Mouse (Mus musculus) embryonic facial prominence, embryonic 15.5 days (tissue): ENCODE data around the gene Pla2g4e. TPM values are rescaled to one million over a fixed set of nuclear protein-coding genes. Genes with fewer than 3 reads are reported as not detected.

Experiments used
- ATAC-seq: fragments of 200-750 bp; cut with Nextera tagmentation; 2 replicates; pipeline ENCODE4 v1.8.0; 2017; ENCODE audit warnings: low read depth, moderate TSS enrichment; ENCODE audit not compliant: insufficient number of reproducible peaks, low FRiP score, low TSS enrichment
- H3K27ac ChIP-seq: fragments of 300-500 bp; sonication (generic); replicated peaks from 2 replicates; pipeline ENCODE4 v1.5.1; 2015; ENCODE audit warnings: mild to moderate bottlenecking, inconsistent platforms
- H3K27me3 ChIP-seq: fragments of 300-500 bp; sonication (generic); 2 replicates; pipeline ENCODE4 v1.6.1; 2015; ENCODE audit warnings: inconsistent platforms
- H3K36me3 ChIP-seq: fragments of 300-500 bp; sonication (generic); 2 replicates; pipeline ENCODE4 v1.6.1; 2015; ENCODE audit warnings: mild to moderate bottlenecking, inconsistent platforms
- H3K4me1 ChIP-seq: fragments of 300-500 bp; sonication (generic); 2 replicates; pipeline ENCODE4 v1.6.1; 2015; ENCODE audit warnings: inconsistent platforms
- H3K4me2 ChIP-seq: fragments of 300-500 bp; sonication (generic); replicated peaks from 2 replicates; pipeline ENCODE4 v1.6.1; 2015; ENCODE audit warnings: mild to moderate bottlenecking, inconsistent platforms
- H3K4me3 ChIP-seq: fragments of 300-500 bp; sonication (generic); replicated peaks from 2 replicates; pipeline ENCODE4 v1.5.1; 2015; ENCODE audit warnings: mild to moderate bottlenecking, inconsistent platforms
- H3K9ac ChIP-seq: fragments of 300-500 bp; sonication (generic); 2 replicates; pipeline ENCODE4 v1.6.1; 2015; ENCODE audit warnings: inconsistent platforms
- H3K9me3 ChIP-seq: fragments of 300-500 bp; sonication (generic); replicated peaks from 2 replicates; pipeline ENCODE4 v1.6.1; 2016; ENCODE audit warnings: inconsistent platforms
- WGBS: fragments of 180-500 bp; shearing (Covaris S2); methylation state at CpG from one replicate; pipeline ENCODE4 v1.1.7; 2015; 5-methylcytosine and 5-hydroxymethylcytosine counted together
- polyA plus RNA-seq: library from polyadenylated mRNA; unstranded; fragments of >200 nt; fragmentation: Nextera tagmentation; extraction: Ambion mirVana; gene quantifications from 2 replicates; pipeline ENCODE4 v1.2.1, GENCODE M21; 2015

Pla2g4e gene
- polyA plus RNA-seq, 1 experiment from 2014 or later, result 3.4 TPM

GRCm38 (mm10) chr2:120185527-120186276, 59.4 kb downstream of the Pla2g4e start:
- no peak overlapping the region for H3K9ac ChIP-seq
- 72% methylated on average over 6 of the region's 6 CpGs for WGBS
- no peaks in the 10 kb centered on the region for H3K27me3 ChIP-seq
- H3K4me2 ChIP-seq, result no peak overlapping the region
- H3K36me3 ChIP-seq, result no peaks in the 10 kb centered on the region
- no peak overlapping the region for H3K27ac ChIP-seq
- H3K4me1 ChIP-seq, result no peaks in the 10 kb centered on the region
- no peaks in the 10 kb centered on the region for H3K9me3 ChIP-seq
- ATAC-seq, result no peak
- no peak overlapping the region for H3K4me3 ChIP-seq

- no peak overlapping the region for H3K4me2 ChIP-seq
- no peak overlapping the region for H3K4me3 ChIP-seq
- no peak overlapping the region for H3K9ac ChIP-seq
- no peaks in the 10 kb centered on the region for H3K9me3 ChIP-seq
- H3K27ac ChIP-seq, result no peak overlapping the region
- no peaks in the 10 kb centered on the region for H3K27me3 ChIP-seq
- no peaks in the 10 kb centered on the region for H3K4me1 ChIP-seq
- no peak for ATAC-seq
- no peaks in the 10 kb centered on the region for H3K36me3 ChIP-seq
Measured at GRCm38 (mm10) chr2:120178936-120179335, 66.2 kb downstream of the Pla2g4e start.

GRCm38 (mm10) chr2:120173718-120174117, 71.4 kb downstream of the Pla2g4e start:
- no peaks in the 10 kb centered on the region for H3K9me3 ChIP-seq
- ATAC-seq, result no peak
- no peak overlapping the region for H3K4me3 ChIP-seq
- no peaks in the 10 kb centered on the region for H3K4me1 ChIP-seq
- no peak overlapping the region for H3K27ac ChIP-seq
- no peaks in the 10 kb centered on the region for H3K27me3 ChIP-seq
- 25% methylated on average over 10 of the region's 10 CpGs for WGBS
- H3K9ac ChIP-seq, result no peak overlapping the region
- H3K36me3 ChIP-seq, result no peaks in the 10 kb centered on the region
- H3K4me2 ChIP-seq, result 0 out of 2 replicates have a peak overlapping the region, but pooled peaks have one; percentile 8

GRCm38 (mm10) chr2:120171362-120171761, 73.8 kb downstream of the Pla2g4e start:
- no peaks in the 10 kb centered on the region for H3K4me1 ChIP-seq
- H3K27me3 ChIP-seq, result no peaks in the 10 kb centered on the region
- no peak for ATAC-seq
- H3K9me3 ChIP-seq, result no peaks in the 10 kb centered on the region
- no peak overlapping the region for H3K4me2 ChIP-seq
- no peak overlapping the region for H3K4me3 ChIP-seq
- no peaks in the 10 kb centered on the region for H3K36me3 ChIP-seq
- no peak overlapping the region for H3K9ac ChIP-seq
- 90% methylated on average over 7 of the region's 7 CpGs for WGBS
- no peak overlapping the region for H3K27ac ChIP-seq

GRCm38 (mm10) chr2:120170726-120171125, 74.4 kb downstream of the Pla2g4e start:
- no peaks in the 10 kb centered on the region for H3K9me3 ChIP-seq
- no peak for ATAC-seq
- H3K27me3 ChIP-seq, result no peaks in the 10 kb centered on the region
- H3K4me3 ChIP-seq, result no peak overlapping the region
- no peaks in the 10 kb centered on the region for H3K36me3 ChIP-seq
- WGBS, result 48% methylated on average over 1 of the region's 1 CpGs
- H3K9ac ChIP-seq, result no peak overlapping the region
- no peak overlapping the region for H3K27ac ChIP-seq
- H3K4me1 ChIP-seq, result no peaks in the 10 kb centered on the region
- no peak overlapping the region for H3K4me2 ChIP-seq

- H3K9ac ChIP-seq, result no peak overlapping the region
- no peaks in the 10 kb centered on the region for H3K27me3 ChIP-seq
- 90% methylated on average over 3 of the region's 3 CpGs for WGBS
- H3K4me3 ChIP-seq, result no peak overlapping the region
- H3K4me1 ChIP-seq, result no peaks in the 10 kb centered on the region
- H3K4me2 ChIP-seq, result no peak overlapping the region
- no peaks in the 10 kb centered on the region for H3K36me3 ChIP-seq
- ATAC-seq, result no peak
- no peak overlapping the region for H3K27ac ChIP-seq
- no peaks in the 10 kb centered on the region for H3K9me3 ChIP-seq
Measured at GRCm38 (mm10) chr2:120169382-120169781, 75.8 kb downstream of the Pla2g4e start.

- no peak overlapping the region for H3K27ac ChIP-seq
- H3K4me2 ChIP-seq, result no peak overlapping the region
- H3K4me3 ChIP-seq, result no peak overlapping the region
- WGBS, result 86% methylated on average over 8 of the region's 8 CpGs
- no peak overlapping the region for H3K9ac ChIP-seq
- H3K4me1 ChIP-seq, result no peaks in the 10 kb centered on the region
- no peaks in the 10 kb centered on the region for H3K9me3 ChIP-seq
- H3K36me3 ChIP-seq, result no peaks in the 10 kb centered on the region
- no peaks in the 10 kb centered on the region for H3K27me3 ChIP-seq
- ATAC-seq, result no peak
Measured at GRCm38 (mm10) chr2:120167763-120168162, 77.4 kb downstream of the Pla2g4e start.

GRCm38 (mm10) chr2:120165474-120165873, 79.7 kb downstream of the Pla2g4e start:
- no peak overlapping the region for H3K9ac ChIP-seq
- no peaks in the 10 kb centered on the region for H3K4me1 ChIP-seq
- 84% methylated on average over 10 of the region's 10 CpGs for WGBS
- H3K27ac ChIP-seq, result no peak overlapping the region
- no peaks in the 10 kb centered on the region for H3K36me3 ChIP-seq
- no peaks in the 10 kb centered on the region for H3K27me3 ChIP-seq
- no peaks in the 10 kb centered on the region for H3K9me3 ChIP-seq
- H3K4me3 ChIP-seq, result no peak overlapping the region
- no peak overlapping the region for H3K4me2 ChIP-seq
- no peak for ATAC-seq

- H3K9me3 ChIP-seq, result no peaks in the 10 kb centered on the region
- H3K27me3 ChIP-seq, result no peaks in the 10 kb centered on the region
- H3K4me3 ChIP-seq, result no peak overlapping the region
- no peak overlapping the region for H3K4me2 ChIP-seq
- H3K4me1 ChIP-seq, result 0 out of 2 replicates have a peak, but pooled peaks cover 5% of the 10 kb centered on the region
- WGBS, result 81% methylated on average over 2 of the region's 2 CpGs
- H3K9ac ChIP-seq, result no peak overlapping the region
- no peaks in the 10 kb centered on the region for H3K36me3 ChIP-seq
- no peak for ATAC-seq
- no peak overlapping the region for H3K27ac ChIP-seq
Measured at GRCm38 (mm10) chr2:120159434-120159833, 85.7 kb downstream of the Pla2g4e start.

GRCm38 (mm10) chr2:120158846-120159245, 86.3 kb downstream of the Pla2g4e start:
- Histone ChIP-seq H3K27ac (no peak overlapping the region), H3K4me2 (no peak overlapping the region), H3K27me3 (no peaks in the 10 kb centered on the region), H3K36me3 (no peaks in the 10 kb centered on the region), H3K4me3 (no peak overlapping the region), H3K9ac (no peak overlapping the region), H3K4me1 (peaks cover 8% of the 10 kb centered on the region; the same call in 1 of the 2 replicates), H3K9me3 (no peaks in the 10 kb centered on the region)
- ATAC-seq, result no peak
- 21% methylated on average over 1 of the region's 1 CpGs for WGBS

- no peaks in the 10 kb centered on the region for H3K9me3 ChIP-seq
- no peaks in the 10 kb centered on the region for H3K27me3 ChIP-seq
- H3K4me2 ChIP-seq, result no peak overlapping the region
- no peak overlapping the region for H3K27ac ChIP-seq
- H3K9ac ChIP-seq, result no peak overlapping the region
- 47% methylated on average over 5 of the region's 5 CpGs for WGBS
- no peak overlapping the region for H3K4me3 ChIP-seq
- H3K4me1 ChIP-seq, result peaks cover 13% of the 10 kb centered on the region
- H3K36me3 ChIP-seq, result no peaks in the 10 kb centered on the region
- ATAC-seq, result no peak
Measured at GRCm38 (mm10) chr2:120158016-120158415, 87.1 kb downstream of the Pla2g4e start.

GRCm38 (mm10) chr2:120157606-120158005, 87.5 kb downstream of the Pla2g4e start:
- Histone ChIP-seq H3K9me3 (no peaks in the 10 kb centered on the region), H3K4me1 (peaks cover 13% of the 10 kb centered on the region), H3K36me3 (no peaks in the 10 kb centered on the region), H3K27ac (no peak overlapping the region), H3K4me2 (no peak overlapping the region), H3K4me3 (no peak overlapping the region), H3K27me3 (no peaks in the 10 kb centered on the region), H3K9ac (no peak overlapping the region)
- 65% methylated on average over 2 of the region's 2 CpGs for WGBS
- ATAC-seq, result no peak
